Mouse (Mus musculus): Measurements from ENCODE around the gene Hist2h2ac. TPM values are rescaled to one million over a fixed set of nuclear protein-coding genes. Genes with fewer than 3 reads are reported as not detected.
"Not testable (repeated sequence)": the region's sequence is repeated elsewhere in the genome, so short reads cannot be mapped to it uniquely, and the experiment has no call there.

The Hist2h2ac gene
- total RNA-seq, 2 experiments from 2014 or later: 49.5 to 4,875 TPM

DNA sequence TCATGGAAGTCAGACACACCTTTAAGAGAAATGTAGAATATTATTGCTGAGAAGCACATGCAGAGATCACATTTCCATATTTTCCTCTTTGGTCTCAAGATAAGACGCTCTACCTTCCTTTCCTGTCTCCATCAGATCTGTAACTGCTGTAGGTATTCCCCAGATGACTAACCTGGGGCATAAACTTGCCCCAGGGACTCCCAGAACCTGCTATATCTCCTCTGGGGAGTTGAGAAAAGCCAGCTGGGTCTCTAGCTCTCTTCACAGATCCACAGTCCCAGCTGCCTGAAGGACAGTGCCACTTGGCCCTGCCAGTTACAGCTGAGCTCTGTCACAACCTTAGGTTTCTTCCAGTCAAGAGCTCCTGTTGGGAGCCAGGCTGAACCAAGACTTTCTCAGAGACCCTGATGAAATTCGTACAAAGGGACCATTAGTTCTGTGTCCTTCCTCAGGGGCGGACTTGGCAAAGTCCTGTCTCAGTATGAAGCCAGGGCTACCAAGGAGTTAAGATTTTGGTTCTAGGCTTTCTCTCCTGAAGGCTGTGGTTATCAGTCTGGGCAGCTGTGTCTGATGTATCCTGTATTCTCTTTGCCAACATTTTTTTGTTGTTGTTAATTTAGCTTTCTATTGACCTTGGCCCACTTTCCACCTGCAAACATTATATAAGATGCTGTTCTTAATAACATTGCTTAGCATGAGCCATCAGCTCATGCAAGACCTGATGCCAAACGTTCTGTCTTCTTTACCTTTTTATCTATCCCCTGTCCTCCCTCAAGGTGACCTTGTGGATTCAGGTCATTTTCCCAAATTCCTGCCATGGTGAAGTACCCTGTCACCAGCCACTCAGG, 10.5 kb upstream of the Hist2h2ac start:
- ATAC-seq (ENCODE audit: poor library complexity, severe bottlenecking): no peak

DNA sequence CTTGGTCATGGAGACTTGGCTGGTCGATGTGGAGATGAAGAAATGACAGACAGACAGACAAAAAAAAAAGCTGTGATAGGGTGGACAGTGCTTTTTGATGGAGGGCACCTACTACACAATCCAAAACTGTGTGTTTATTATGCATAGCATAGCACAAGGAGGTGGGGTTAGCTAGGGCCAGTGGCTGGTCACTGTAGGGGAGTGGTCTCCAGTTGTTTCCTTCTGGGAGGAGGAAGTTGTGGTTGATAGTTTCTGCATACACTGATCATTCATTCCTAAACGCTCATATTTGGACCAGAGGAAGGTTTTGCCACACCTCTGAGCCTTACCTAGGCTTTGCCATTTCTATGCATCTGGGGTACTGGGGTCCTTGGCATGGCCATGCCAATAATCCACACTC, 9.7 kb upstream of the Hist2h2ac start:
- ATAC-seq (ENCODE audit: poor library complexity, severe bottlenecking): peak; percentile 53

DNA sequence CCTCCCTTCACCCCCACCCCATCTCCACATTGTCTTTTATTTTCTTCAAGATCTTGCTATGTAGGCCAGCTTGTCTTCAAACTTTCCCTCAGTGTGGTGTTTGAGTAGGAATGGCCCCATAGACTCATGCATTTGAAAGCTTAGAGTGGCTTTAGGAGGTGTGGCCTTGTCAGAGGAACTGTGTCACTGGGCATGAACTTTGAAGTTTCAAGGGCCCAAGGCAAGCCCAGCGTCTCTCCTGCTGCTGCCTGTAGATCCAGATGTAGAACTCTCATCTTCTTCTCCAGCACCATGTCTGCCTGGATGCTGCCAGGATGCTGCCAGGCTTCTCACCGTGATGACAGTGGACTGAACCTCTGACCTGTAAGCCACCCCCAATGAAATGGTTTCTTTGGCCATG, 8.1 kb upstream of the Hist2h2ac start:
- no peak for ATAC-seq (ENCODE audit: poor library complexity, severe bottlenecking)

DNA sequence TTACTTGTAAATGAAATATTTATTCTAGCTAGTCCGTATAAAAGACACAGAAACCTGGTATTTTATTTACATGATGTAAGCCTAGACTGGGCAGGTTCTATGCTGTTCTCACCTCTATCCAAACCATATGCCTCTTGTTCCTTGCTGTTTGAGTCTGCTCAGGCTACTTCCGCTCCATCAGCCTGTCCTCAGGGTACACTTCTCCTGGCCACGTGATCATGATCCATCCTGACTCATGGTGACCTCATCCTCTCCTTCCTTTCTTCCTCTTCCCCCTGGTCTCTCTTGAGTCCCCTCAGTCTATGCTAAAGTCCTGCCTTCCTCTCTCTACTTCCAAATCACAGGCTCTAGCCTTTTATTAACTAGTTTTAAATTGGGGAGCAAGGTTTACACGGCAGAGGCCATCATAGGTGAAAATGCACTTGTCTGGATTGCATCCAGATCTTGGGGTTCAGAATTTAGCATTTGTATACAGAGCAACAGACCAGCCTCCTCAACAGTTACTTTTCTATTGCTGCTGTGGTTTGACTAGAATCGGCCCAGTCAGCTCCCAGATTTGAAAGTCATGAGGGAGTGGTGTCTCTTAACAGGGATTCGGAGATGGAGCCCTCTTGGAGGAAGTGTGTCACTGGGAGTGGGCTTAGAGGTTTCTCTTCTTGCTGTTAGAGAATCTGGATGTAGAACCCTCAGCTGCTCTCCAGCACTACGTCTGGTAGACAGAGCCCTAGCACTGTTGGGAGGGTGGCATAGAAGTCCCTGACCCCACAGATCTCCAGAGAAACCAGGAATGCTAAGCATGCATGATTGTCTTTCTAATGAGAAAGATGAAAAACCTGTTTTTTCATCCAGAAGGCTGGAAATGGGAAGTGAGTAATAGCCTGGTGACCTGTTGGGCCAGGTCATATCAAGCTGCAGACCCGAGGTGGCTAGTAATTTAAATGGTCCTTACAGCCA, 6.3 kb upstream of the Hist2h2ac start:
- peak; percentile 73 for ATAC-seq (ENCODE audit: poor library complexity, severe bottlenecking)

DNA sequence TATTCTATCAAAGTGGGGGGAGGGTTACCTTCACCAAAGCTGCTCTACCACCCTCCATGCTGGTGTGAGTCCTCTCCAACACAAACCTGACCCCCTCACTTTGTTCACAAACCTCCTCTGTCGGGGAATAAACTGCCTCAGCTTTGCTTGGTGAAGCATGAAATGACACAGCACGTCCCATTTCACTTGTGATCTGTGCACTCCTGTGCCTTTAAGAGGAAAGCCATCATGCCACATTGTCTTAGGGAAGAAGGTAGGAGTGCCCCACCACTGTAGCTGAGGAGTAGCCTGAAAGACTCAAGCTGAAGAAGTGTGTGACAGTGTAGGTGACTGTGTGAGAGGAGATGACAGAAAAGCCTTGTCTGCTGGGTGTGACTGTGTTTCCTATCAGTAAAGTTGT, 4.7 kb upstream of the Hist2h2ac start:
- no peak for ATAC-seq (ENCODE audit: poor library complexity, severe bottlenecking)

DNA sequence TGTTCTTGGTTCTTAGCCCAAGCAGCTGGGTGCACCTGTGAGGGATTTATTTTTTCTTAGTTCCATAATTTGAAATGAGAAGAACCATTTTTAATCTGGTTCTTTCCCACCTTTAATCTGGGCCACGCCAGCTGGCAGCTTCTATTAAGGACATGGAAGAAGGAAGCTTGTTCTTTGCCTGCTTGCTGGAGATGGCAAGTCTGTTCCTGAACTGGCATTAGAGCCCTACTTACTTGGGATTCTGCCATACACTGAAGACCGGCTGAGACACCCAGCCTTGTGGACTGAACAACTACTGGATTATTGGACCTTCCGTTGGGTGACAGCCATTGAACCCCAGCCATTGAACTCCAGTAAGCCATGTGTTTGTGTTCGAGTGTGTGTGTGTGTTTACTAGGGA, 2.1 kb upstream of the Hist2h2ac start:
- ATAC-seq (ENCODE audit: poor library complexity, severe bottlenecking): no peak

DNA sequence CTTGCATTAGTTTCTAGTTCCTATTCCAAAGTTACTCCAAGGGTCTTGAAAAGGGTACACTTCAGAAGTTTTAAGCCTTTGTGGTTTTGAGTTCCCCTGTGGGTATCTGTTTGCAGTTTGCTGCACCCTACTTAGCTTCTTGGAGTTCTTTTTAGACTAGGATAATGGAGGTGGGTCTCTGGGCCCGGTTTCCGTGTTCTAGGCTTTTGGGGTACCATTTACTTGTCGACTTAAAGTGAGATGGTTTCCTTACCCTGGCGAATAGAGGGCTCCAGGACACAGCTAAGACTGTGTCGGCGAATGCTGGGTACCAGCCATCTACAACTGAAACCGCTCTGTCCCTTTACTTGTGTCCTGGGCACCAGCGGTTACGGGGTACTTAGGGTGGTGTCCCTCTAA, 959 bp upstream of the Hist2h2ac start:
- ATAC-seq (ENCODE audit: poor library complexity, severe bottlenecking): no peak

DNA sequence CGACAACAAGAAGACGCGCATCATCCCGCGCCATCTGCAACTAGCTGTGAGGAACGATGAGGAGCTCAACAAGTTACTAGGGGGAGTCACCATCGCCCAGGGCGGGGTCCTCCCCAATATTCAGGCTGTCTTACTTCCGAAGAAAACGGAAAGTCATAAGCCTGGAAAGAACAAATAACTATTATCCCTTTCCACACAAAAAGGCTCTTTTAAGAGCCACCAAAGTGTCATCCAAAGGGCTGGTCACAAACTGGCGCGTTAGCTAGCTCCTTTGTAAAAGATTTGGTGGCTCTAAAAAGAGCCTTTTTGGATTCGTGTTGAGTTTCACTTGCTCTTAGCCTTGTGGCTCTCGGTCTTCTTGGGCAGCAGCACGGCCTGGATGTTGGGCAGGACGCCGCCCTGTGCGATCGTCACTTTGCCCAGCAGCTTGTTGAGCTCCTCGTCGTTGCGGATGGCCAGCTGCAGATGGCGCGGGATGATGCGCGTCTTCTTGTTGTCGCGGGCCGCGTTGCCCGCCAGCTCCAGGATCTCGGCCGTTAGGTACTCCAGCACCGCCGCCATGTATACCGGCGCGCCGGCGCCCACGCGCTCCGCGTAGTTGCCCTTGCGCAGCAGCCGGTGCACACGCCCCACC, 432 bp downstream of the Hist2h2ac start:
- 0 out of 2 replicates have a peak, but pooled peaks have one; percentile 1 for ATAC-seq (ENCODE audit: poor library complexity, severe bottlenecking)

DNA sequence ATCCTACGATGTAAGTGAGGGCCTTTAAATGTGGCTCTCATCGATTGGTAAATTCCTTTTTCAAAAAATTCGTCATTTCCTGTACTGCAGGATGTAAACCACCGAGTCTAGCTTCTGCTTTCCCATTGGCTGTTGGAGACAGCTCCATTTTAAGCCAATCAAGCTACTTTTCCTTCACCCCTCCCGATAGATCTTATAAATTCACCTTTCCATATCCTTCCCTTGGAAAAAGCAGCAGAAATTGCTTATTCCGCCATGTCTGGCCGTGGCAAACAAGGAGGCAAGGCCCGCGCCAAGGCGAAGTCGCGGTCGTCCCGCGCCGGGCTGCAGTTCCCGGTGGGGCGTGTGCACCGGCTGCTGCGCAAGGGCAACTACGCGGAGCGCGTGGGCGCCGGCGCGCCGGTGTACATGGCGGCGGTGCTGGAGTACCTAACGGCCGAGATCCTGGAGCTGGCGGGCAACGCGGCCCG, 984 bp downstream of the Hist2h2ac start, which contains the start of the genes Bola1 and Hist2h2ab:
Gene Bola1, minus strand, starts transcription at position 49 of the 470 bp plus-strand sequence.
Gene Hist2h2ab, plus strand, starts transcription at position 205 of the 470 bp plus-strand sequence.
- ATAC-seq (ENCODE audit: poor library complexity, severe bottlenecking): peak; percentile 59

DNA sequence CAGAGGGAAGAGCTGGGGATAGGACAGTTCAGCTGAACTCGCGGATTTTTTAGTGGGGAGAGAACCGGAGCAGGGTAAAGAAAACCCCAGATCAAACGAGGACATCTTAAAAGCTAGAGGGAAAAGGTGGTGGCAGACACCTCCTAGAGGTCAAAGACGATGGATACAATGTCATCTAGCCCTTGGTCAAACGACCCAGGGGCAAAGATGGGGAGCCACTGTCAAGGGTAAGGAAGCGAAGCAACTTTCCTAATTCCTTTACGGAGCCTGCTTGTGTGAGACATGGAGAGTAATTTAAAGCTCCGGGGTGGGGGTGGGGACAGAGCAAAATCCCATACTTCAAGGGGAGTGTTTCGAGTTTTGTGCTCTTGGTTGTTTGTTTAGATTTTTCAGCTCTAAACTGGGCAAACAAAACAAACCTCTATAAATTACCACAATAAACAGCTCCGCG, 1.5 kb downstream of the Hist2h2ac start:
- ATAC-seq (ENCODE audit: poor library complexity, severe bottlenecking): peak; percentile 16; the same call in 1 of the 2 replicates

DNA sequence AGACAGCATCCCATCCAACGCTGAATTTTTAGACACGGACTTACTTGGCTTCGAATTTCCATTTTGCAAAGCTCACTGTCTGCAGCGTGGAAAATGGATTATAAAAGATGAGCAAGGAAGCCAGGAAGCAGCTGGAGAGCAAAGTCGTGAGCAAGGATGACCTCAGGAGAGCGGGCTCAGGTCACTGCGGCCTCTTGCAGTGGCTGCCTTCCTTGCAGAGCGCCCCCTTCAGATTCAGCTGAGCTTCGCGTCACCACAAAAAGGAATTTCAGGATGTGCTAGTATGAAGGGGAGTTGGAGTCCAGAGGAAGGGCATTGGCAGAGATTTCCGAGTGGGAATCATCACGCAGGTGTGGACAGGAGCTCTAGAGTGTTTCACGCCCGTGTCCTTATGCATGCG, 11.4 kb downstream of the Hist2h2ac start:
- no peak for ATAC-seq (ENCODE audit: poor library complexity, severe bottlenecking)

DNA sequence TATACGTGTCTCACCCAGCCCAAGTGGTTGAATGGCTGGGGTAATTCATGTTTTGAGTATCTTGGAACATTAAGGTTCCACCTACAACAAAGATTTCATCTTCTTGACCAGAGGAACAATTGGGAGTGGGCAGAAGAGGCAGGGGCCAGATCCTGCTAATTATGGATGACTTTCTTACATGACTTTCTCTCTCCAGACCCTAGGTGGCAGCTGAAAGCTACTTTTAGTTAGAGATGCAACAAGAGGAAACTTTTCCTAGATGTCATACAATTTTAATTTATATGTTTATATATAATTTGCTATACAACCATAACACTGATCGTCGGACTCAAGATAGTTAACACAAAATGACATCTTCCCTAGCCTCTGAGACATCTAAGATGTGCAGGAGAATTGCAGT, 12.9 kb downstream of the Hist2h2ac start:
- ATAC-seq (ENCODE audit: poor library complexity, severe bottlenecking): no peak

DNA sequence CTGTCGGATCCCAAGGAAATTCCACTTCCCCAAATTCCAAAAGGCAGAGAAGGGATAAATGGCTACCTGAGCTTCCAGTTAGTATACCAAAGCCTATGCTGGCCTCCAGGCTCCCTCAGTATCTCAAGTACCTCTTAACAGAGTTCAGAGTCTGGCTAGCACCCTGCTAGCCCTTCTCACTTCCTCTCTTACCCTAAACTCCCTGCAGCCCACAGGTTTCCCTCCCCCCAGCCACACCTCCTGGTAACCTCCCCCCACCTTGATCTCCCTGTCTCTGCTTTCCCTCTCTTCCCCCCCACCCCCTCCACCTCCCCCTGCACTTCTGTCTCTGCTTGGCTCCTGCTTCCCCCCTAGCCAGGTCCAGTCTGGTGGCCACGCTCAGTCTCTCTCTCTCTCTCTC, 20.9 kb downstream of the Hist2h2ac start:
- ATAC-seq (ENCODE audit: poor library complexity, severe bottlenecking): no peak

DNA sequence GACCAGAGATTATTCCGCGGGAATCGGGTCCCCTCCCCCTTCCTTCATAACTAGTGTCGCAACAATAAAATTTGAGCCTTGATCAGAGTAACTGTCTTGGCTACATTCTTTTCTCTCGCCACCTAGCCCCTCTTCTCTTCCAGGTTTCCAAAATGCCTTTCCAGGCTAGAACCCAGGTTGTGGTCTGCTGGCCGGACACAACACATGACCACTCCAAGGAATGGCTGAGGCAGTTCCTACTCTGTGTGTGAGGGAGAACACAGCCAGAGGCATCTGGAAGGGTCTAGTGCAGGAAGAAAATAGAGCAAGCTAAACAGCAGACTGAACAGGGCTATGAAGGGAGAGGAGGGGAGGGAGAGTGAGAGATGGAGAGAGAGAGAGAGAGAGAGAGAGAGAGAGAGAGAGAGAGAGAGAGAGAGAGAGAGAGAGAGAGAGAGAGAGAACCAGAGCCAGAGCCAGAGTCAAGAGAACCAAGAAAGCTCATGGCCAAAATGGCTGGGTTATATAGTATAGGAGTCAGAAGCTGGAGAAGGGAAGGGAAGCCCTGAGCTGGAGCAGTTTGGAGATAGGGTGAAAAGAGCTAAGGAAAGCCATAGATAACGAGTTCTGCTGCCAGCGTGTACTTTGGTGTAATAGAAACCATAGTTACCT, 22.0 kb downstream of the Hist2h2ac start:
- ATAC-seq (ENCODE audit: poor library complexity, severe bottlenecking): not testable (repeated sequence)

DNA sequence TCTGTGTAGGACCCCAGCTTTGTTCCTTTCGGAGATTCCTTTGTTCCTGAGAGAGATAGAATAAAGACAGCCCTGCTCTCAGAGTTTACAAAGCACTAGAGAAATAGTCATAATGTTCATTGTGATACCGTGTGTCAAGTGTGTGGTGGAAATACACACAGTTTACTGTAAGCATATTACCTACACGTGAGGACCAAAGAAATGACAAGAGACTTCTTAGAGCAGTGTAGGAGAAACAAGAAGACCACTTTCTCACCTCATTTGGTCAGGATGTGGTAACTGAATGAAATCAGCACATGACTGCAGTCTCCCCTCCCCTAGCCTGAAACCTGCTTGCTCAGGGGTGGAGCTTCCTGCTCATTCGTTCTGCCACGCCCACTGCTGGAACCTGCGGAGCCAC, 22.5 kb downstream of the Hist2h2ac start:
- peak; percentile 32; the same call in 1 of the 2 replicates for ATAC-seq (ENCODE audit: poor library complexity, severe bottlenecking)

DNA sequence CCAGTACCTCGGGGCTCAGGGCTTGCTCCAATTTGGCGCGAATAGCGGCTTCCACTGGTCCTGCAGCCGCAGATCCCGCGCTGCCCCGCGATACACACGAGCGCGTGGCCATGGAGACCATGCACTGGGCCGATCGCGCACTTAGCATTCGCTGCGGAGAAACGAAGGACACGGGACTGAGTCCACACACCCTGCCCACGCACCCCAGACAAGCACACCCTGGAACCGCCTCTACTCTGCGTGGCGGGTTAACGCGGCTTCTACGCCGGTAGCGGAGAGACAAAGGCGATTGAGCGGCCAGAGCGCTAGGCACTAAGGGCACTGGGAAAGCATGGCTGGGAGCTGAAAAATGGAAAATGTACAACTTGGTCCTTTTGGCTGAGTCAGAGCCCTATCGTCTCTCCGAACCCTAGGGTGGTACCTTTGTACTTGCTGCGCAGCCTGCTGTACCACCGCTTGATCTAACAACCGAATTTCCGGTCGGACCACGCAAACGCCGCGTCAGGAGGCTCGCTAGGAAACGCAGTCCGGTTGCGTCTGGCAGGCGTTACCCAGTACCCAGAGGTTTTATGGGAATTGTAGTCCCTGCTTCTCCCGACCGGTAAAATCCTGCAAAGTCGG, 23.4 kb downstream of the Hist2h2ac start:
- peak; percentile 87 for ATAC-seq (ENCODE audit: poor library complexity, severe bottlenecking)

DNA sequence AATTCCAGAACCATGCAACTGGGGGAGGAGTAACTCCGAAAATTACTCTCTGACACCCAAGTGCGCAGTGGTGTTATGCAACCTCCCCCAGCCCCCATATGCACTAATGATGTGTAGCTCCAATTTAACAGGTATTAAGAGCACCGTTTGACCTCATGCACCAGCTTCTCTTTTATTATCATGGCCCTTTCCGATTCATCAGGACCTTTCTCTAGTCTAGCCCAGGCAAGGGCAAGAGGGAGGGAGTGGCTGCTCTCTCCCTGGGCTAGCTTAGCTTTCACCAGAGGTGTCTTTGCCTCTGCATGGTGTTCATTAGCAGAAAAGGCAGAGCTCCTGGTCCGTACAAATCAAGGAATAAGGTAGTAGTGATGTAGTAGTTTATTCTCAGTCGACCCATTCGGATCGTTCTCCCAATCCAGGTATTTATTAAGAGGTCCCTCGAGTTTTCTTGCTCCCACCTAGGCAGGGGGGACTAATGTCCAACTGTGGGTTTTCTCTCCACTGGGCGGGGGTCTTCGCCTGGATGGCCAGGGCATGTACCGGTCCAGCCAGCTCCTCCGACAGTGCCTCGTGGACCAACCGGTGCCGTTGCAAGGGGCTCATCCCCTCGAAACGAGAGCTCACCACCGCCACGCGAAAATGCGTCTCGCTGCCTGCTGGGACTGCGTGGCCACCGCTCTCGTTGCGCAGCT, 24.1 kb downstream of the Hist2h2ac start:
- no peak for ATAC-seq (ENCODE audit: poor library complexity, severe bottlenecking)

DNA sequence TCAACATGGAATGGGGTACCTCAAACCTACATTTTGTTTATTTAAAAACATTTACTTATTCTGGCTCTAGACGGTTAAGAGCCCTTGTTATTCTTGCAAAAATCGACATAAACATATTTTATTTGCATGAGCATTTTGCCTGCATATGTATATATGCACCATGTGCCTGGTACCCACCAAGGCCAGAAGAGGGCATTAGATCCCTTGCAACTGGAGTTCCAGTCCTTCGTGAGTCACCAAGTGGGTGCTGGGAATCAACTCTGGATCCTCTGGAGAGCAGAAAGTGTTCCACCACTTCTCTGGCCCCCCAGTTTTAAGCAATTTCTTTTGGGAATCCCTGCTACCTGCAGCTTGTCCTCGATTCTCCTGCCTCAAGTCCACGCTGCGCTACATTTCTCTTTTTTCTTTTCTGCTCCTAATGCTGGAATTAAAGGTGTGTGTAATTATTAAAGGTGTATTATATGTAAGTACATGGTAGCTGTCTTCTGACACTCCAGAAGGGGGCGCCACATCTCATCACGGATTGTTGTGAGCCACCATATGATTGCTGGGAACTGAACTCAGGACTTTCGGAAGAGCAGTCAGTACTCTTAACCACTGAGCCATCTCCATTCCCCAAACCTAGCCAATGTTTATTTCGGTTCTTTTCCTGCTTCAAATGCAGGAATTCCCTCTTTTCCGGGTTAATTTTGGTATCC, 24.9 kb downstream of the Hist2h2ac start:
- ATAC-seq (ENCODE audit: poor library complexity, severe bottlenecking): no peak

DNA sequence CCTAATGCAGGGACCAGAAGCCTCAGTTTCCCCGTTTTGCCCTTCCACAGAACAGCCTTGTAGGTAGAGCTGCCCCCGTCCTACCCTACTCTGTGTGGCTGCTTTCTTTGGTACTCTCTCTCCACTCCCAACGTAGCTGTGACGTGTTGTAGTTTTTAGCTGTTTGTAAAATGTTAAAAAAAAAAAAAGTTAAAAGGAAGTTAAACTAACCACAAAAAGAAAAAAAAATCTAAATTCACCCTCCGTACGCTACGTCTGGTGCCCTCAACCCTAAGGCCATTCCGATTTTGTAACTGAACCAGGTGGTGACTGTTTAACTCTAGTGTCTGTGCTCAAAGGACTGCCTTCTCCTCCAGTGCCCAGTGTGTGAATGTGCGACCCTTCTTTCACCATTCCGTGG, 25.7 kb downstream of the Hist2h2ac start:
- ATAC-seq (ENCODE audit: poor library complexity, severe bottlenecking): no peak

Data from megakaryocyte, adult 5-6 weeks (primary cell).